Mouse (Mus musculus): ENCODE measurements around the gene Sv2a. TPM values are rescaled to one million over a fixed set of nuclear protein-coding genes. Genes with fewer than 3 reads are reported as not detected.

The Sv2a gene
- total RNA-seq, 2 experiments from 2014 or later, result 2.2 to 2.3 TPM

DNA sequence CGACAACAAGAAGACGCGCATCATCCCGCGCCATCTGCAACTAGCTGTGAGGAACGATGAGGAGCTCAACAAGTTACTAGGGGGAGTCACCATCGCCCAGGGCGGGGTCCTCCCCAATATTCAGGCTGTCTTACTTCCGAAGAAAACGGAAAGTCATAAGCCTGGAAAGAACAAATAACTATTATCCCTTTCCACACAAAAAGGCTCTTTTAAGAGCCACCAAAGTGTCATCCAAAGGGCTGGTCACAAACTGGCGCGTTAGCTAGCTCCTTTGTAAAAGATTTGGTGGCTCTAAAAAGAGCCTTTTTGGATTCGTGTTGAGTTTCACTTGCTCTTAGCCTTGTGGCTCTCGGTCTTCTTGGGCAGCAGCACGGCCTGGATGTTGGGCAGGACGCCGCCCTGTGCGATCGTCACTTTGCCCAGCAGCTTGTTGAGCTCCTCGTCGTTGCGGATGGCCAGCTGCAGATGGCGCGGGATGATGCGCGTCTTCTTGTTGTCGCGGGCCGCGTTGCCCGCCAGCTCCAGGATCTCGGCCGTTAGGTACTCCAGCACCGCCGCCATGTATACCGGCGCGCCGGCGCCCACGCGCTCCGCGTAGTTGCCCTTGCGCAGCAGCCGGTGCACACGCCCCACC lies 39.3 kb downstream of the Sv2a start:
- DNase-seq (ENCODE audit: low spot score in 2 of 2), result peak in 1 of 2 experiments; percentile 64

DNA sequence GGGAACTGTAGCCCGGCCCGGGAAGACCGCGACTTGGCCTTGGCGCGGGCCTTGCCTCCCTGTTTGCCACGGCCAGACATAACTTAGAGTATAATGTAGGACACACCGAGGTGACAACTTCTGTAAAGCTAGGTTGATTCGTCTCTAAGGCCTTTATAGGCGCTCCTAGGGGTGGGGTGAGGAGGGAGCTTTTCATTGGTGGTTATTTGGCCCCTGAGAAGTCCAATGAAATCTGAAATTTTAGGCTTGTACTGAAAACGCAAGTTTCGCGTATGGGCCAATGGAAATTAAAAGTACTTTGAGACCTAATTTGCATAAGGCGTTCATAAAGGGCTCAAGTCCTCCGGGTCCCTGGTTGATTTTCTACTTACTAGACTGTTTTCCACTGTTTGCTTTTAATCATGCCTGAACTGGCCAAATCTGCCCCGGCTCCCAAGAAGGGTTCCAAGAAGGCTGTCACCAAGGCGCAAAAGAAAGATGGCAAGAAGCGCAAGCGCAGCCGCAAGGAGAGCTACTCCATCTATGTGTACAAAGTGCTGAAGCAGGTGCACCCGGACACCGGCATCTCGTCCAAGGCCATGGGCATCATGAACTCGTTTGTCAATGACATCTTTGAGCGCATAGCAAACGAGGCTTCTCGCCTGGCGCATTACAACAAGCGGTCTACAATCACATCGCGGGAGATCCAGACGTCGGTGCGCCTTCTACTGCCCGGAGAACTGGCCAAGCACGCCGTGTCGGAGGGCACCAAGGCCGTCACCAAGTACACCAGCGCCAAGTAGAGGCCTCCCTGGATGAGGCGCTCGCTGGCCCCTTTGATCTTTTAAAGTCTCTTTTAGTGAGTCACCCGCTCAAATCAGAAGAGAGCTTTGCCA lies 40.1 kb downstream of the Sv2a start, which contains the start of the genes Hist2h2ac and Hist2h2be:
Gene Hist2h2ac (minus strand): TSS at position 116 of the 875 bp plus-strand sequence.
Gene Hist2h2be (plus strand): TSS at position 355 of the 875 bp plus-strand sequence.
- DNase-seq (ENCODE audit: low spot score in 2 of 2), result peak; percentile 32 to 50

DNA sequence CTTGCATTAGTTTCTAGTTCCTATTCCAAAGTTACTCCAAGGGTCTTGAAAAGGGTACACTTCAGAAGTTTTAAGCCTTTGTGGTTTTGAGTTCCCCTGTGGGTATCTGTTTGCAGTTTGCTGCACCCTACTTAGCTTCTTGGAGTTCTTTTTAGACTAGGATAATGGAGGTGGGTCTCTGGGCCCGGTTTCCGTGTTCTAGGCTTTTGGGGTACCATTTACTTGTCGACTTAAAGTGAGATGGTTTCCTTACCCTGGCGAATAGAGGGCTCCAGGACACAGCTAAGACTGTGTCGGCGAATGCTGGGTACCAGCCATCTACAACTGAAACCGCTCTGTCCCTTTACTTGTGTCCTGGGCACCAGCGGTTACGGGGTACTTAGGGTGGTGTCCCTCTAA lies 40.7 kb downstream of the Sv2a start:
- no peak for DNase-seq (ENCODE audit: low spot score in 2 of 2)

DNA sequence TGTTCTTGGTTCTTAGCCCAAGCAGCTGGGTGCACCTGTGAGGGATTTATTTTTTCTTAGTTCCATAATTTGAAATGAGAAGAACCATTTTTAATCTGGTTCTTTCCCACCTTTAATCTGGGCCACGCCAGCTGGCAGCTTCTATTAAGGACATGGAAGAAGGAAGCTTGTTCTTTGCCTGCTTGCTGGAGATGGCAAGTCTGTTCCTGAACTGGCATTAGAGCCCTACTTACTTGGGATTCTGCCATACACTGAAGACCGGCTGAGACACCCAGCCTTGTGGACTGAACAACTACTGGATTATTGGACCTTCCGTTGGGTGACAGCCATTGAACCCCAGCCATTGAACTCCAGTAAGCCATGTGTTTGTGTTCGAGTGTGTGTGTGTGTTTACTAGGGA lies 41.8 kb downstream of the Sv2a start:
- no peak for DNase-seq (ENCODE audit: low spot score in 2 of 2)

DNA sequence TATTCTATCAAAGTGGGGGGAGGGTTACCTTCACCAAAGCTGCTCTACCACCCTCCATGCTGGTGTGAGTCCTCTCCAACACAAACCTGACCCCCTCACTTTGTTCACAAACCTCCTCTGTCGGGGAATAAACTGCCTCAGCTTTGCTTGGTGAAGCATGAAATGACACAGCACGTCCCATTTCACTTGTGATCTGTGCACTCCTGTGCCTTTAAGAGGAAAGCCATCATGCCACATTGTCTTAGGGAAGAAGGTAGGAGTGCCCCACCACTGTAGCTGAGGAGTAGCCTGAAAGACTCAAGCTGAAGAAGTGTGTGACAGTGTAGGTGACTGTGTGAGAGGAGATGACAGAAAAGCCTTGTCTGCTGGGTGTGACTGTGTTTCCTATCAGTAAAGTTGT lies 44.5 kb downstream of the Sv2a start:
- no peak for DNase-seq (ENCODE audit: low spot score in 2 of 2)

DNA sequence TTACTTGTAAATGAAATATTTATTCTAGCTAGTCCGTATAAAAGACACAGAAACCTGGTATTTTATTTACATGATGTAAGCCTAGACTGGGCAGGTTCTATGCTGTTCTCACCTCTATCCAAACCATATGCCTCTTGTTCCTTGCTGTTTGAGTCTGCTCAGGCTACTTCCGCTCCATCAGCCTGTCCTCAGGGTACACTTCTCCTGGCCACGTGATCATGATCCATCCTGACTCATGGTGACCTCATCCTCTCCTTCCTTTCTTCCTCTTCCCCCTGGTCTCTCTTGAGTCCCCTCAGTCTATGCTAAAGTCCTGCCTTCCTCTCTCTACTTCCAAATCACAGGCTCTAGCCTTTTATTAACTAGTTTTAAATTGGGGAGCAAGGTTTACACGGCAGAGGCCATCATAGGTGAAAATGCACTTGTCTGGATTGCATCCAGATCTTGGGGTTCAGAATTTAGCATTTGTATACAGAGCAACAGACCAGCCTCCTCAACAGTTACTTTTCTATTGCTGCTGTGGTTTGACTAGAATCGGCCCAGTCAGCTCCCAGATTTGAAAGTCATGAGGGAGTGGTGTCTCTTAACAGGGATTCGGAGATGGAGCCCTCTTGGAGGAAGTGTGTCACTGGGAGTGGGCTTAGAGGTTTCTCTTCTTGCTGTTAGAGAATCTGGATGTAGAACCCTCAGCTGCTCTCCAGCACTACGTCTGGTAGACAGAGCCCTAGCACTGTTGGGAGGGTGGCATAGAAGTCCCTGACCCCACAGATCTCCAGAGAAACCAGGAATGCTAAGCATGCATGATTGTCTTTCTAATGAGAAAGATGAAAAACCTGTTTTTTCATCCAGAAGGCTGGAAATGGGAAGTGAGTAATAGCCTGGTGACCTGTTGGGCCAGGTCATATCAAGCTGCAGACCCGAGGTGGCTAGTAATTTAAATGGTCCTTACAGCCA lies 46.0 kb downstream of the Sv2a start:
- no peak for DNase-seq (ENCODE audit: low spot score in 2 of 2)

DNA sequence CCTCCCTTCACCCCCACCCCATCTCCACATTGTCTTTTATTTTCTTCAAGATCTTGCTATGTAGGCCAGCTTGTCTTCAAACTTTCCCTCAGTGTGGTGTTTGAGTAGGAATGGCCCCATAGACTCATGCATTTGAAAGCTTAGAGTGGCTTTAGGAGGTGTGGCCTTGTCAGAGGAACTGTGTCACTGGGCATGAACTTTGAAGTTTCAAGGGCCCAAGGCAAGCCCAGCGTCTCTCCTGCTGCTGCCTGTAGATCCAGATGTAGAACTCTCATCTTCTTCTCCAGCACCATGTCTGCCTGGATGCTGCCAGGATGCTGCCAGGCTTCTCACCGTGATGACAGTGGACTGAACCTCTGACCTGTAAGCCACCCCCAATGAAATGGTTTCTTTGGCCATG lies 47.9 kb downstream of the Sv2a start:
- no peak for DNase-seq (ENCODE audit: low spot score in 2 of 2)

DNA sequence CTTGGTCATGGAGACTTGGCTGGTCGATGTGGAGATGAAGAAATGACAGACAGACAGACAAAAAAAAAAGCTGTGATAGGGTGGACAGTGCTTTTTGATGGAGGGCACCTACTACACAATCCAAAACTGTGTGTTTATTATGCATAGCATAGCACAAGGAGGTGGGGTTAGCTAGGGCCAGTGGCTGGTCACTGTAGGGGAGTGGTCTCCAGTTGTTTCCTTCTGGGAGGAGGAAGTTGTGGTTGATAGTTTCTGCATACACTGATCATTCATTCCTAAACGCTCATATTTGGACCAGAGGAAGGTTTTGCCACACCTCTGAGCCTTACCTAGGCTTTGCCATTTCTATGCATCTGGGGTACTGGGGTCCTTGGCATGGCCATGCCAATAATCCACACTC lies 49.5 kb downstream of the Sv2a start:
- no peak for DNase-seq (ENCODE audit: low spot score in 2 of 2)

DNA sequence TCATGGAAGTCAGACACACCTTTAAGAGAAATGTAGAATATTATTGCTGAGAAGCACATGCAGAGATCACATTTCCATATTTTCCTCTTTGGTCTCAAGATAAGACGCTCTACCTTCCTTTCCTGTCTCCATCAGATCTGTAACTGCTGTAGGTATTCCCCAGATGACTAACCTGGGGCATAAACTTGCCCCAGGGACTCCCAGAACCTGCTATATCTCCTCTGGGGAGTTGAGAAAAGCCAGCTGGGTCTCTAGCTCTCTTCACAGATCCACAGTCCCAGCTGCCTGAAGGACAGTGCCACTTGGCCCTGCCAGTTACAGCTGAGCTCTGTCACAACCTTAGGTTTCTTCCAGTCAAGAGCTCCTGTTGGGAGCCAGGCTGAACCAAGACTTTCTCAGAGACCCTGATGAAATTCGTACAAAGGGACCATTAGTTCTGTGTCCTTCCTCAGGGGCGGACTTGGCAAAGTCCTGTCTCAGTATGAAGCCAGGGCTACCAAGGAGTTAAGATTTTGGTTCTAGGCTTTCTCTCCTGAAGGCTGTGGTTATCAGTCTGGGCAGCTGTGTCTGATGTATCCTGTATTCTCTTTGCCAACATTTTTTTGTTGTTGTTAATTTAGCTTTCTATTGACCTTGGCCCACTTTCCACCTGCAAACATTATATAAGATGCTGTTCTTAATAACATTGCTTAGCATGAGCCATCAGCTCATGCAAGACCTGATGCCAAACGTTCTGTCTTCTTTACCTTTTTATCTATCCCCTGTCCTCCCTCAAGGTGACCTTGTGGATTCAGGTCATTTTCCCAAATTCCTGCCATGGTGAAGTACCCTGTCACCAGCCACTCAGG lies 50.2 kb downstream of the Sv2a start:
- no peak for DNase-seq (ENCODE audit: low spot score in 2 of 2)

DNA sequence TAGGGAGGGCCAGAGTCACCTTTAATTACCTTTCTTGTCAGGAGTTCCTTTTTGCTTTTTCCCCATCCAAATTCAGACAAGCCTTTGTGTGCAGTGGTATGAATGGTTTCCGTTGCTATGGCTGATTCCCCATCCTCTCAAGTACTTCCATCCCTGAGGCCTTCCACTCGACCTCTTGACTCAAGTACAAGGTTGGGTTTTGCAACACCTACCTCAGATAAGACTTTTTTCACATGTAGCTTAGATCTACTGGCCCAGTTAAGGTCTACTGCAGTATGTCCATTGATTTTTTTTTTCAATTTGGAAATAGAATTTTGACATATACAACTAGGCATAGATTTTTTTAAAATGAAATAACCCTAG lies 50.8 kb downstream of the Sv2a start:
- no peak for DNase-seq (ENCODE audit: low spot score in 2 of 2)

DNA sequence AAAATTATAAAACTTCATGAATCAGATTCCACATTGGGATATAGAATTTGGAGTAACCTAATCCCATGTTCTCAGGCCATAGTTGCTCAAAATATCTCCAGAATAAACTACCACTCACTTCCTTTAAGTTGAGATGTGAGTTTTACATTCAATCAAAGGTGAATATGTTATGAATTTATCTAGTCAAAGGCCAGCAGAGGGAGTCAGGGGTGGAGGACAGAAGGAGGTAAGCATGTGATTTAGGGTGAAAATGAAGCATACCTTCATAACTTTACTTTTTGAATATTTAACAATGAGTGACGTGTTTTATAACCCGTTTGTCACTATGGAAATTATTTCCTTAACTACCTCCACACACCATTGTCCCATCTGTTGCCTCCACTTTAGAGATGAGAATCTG lies 54.0 kb downstream of the Sv2a start:
- no peak for DNase-seq (ENCODE audit: low spot score in 2 of 2)

DNA sequence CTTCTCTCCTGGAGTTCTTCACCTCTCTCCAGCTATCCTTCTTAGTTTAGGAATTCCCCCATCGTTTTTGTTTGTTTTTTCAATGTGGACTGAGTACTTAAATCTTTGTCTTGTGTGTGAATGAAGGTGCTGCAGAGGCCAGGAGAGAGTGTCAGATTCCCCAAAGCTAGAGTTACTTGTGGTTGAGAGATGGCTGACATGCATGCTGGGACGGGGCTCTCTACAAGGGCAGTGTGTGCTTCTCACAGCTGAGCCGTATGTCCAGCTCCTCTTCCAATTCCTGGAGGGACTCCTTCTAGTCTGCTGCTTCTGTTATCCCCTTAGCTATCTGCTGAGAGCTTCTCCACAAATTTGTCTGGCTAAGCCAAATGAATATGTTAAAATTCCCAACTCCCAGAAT lies 54.9 kb downstream of the Sv2a start:
- DNase-seq (ENCODE audit: low spot score in 2 of 2), result no peak

DNA sequence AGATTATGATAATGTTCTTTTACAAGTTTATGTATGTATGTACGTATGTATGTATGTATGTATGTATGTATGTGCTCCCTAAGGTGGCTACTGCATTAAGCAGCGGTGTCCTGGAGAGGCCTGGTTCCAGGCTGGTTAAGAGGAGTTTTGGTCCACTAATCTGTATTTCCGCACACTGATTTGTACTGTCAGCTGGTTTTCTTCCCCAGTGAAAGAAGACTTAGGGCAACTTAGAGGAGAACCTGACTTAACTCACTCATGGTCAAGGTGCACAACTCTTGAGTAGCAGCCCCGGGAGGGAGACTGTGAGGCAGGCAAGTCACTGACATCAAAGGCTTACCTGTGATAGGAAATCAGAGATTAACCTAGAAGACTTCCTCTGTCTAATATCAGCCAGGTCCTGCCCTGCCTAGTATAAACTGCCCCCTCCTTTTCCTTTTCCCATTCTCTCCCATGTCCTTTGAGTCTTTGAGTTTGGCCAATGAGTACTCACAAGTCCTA lies 55.9 kb downstream of the Sv2a start:
- no peak for DNase-seq (ENCODE audit: low spot score in 2 of 2)

DNA sequence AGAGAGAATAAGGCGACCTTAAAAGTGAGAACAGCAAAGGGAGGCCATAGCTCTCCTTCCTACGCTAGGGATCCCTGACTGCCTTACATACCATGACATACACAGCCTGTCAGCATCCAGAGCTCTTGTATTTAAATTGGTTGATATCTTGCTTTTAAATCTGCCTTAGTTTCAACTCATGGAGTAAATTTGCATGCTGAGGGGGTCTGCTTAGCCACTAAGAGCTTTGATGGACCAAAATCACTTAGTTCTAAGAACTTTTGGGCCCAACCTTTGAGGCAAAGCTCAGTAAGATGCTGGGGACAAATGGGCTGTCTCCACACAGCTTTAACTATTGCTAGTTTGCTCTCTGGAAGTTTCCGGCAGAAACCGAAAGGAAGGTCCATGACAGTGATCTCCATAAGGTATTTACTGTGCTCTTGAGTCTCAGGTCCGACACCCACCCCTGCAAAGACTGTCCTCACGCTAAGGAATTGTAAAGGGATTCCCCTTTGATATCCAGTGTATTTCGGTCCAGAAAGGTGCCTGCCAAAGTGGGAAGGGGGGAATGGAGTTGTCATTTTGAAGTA lies 56.5 kb downstream of the Sv2a start:
- no peak for DNase-seq (ENCODE audit: low spot score in 2 of 2)

DNA sequence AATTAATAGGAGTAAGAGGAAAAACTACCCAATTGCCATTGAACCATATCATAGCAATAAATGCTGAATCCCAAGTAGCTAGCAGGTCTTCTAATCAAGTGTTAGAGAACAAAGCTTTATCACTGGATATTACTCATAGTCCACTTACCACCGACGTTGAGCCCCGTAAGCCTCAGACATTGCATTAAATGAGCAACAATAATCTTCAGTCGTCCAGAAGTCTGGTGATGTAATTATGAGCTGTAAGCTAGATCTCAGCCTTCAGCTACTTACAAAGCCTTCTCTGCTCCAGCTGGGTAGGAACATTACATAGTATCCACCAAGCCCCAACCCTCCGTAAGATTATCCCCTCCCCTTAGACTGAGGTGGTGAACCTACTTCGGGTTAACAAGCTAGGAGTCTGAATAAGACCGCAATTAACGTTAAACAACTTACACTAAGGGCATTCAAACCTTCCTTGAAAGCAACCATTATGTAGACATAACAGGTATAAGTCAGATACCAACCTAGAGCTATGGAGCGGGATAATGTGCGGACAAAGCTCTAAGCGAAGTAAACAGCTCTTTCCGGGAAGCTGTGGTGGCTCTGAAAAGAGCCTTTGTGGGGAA lies 57.1 kb downstream of the Sv2a start:
- DNase-seq (ENCODE audit: low spot score in 2 of 2), result no peak

DNA sequence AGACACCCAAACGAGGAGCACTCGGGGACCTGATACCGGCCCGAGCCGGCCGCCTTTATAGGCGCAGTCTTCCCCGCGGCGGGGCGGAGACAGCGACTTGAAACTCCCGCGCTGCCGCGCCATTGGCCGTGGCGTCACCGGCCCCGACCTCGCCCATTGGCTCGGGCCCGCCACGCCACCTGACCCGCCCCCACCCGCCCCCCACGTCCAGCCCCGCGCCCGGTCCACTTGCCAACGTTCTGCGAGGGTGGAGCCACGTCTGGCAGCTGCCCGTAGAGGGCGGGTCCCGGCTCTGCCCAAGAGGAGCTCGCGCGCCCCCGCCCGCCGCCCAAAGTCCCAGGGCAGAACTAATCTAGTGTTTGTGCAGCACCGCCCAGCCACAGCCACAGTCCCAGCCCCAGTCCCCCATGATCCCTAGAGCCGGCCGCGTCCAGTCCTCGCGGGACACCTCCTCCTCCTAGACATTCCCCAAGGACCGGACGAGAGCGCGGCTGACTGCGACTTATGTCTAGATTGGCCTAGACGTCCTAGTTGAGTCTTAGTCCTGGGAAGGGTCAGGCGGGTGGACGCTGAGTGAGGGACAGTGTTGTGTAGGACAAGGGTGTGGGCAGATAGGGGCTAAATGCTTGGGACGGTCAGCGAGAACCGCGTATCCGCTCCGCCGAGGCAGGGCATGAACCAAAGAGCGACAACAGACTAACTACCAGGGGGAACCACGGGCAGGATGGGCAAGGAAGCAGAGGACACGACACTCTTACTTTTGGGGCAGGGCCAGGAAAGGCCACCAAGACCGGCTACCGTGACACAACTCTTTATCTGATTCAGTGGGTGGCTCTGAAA lies 58.2 kb downstream of the Sv2a start, which contains the start of gene Hist2h3c2:
Gene Hist2h3c2 (minus strand): TSS at position 174 of the 840 bp plus-strand sequence.
- DNase-seq (ENCODE audit: low spot score in 2 of 2), result peak in 1 of 2 experiments; percentile 41

DNA sequence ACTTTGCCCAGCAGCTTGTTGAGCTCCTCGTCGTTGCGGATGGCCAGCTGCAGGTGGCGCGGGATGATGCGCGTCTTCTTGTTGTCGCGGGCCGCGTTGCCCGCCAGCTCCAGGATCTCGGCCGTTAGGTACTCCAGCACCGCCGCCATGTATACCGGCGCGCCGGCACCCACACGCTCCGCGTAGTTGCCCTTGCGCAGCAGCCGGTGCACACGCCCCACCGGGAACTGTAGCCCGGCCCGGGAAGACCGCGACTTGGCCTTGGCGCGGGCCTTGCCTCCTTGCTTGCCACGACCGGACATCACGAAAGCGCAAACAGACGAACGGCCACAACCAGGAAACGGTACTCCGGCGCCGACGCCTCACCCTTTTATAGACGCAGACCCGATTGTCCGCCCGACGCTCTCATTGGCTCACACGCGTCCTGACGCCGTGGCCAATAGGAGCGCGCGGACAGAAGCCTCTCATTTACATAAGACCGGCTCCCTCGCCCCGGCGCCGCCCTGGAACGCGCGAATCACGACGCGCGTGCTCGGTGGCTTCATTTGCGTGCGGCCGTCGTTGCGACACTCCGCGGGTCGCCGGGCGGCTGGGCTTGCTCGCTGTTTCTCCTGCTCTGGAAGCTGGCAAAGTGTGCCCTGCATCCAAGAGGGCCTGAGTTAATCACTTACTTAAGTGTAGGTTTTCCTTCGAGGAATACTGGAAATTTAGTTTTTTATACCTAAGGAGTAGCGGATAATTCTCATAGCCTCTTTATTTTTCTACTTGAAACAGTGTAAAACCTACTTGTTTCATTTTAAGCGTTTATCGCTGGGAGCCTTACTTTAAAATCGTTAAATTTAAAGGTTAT lies 59.2 kb downstream of the Sv2a start, which contains the start of gene Hist2h2aa2:
Gene Hist2h2aa2 (minus strand): TSS at position 328 of the 850 bp plus-strand sequence.
- peak; percentile 82 to 94 for DNase-seq (ENCODE audit: low spot score in 2 of 2)
